Mouse (Mus musculus): ENCODE data around the gene Eif4e1b. TPM values are rescaled to one million over a fixed set of nuclear protein-coding genes. Genes with fewer than 3 reads are reported as not detected.

Eif4e1b gene
- polyA plus RNA-seq, 1 experiment from 2014 or later: not detected

- no peak overlapping the region for H3K9ac ChIP-seq (ENCODE audit: low read depth, low read length)
- no peaks in the 10 kb centered on the region for H3K36me3 ChIP-seq (ENCODE audit: control insufficient read depth, insufficient read depth)
- H3K9me3 ChIP-seq (replicated peaks; ENCODE audit: control insufficient read depth, low read length): no peaks in the 10 kb centered on the region
- 1% methylated on average over 43 of the region's 43 CpGs for WGBS (ENCODE audit: insufficient replicate concordance)
- H3K27me3 ChIP-seq (ENCODE audit: control insufficient read depth, insufficient read depth, low read depth, low read length): peaks cover 25% of the 10 kb centered on the region
- peak overlapping the region; percentile 45 for H3K4me3 ChIP-seq (ENCODE audit: low read depth, low read length)
- peaks cover 3% of the 10 kb centered on the region for H3K4me1 ChIP-seq (ENCODE audit: control insufficient read depth, low read depth, low read length)
- no peak overlapping the region for H3K27ac ChIP-seq (ENCODE audit: low read length)
- ATAC-seq (ENCODE audit: low read depth): peak; percentile 78
- peak overlapping the region; percentile 57 for H3K4me2 ChIP-seq (ENCODE audit: low read depth, low read length)
Measured at GRCm38 (mm10) chr13:54758045-54758755, 25.6 kb upstream of the Eif4e1b start.

- Histone ChIP-seq H3K36me3 (ENCODE audit: control insufficient read depth, insufficient read depth) (no peaks in the 10 kb centered on the region), H3K4me1 (ENCODE audit: control insufficient read depth, low read depth, low read length) (peaks cover 3% of the 10 kb centered on the region), H3K9ac (ENCODE audit: low read depth, low read length) (no peak overlapping the region), H3K9me3 (replicated peaks; ENCODE audit: control insufficient read depth, low read length) (no peaks in the 10 kb centered on the region), H3K27me3 (ENCODE audit: control insufficient read depth, insufficient read depth, low read depth, low read length) (peaks cover 30% of the 10 kb centered on the region), H3K27ac (ENCODE audit: low read length) (no peak overlapping the region), H3K4me2 (ENCODE audit: low read depth, low read length) (peak overlapping the region; percentile 57; the same call in 1 of the 2 replicates), H3K4me3 (ENCODE audit: low read depth, low read length) (no peak overlapping the region)
- ATAC-seq (ENCODE audit: low read depth): no peak
- 4% methylated on average over 29 of the region's 29 CpGs for WGBS (ENCODE audit: insufficient replicate concordance)
Measured at GRCm38 (mm10) chr13:54758756-54759470, 24.9 kb upstream of the Eif4e1b start.

GRCm38 (mm10) chr13:54759496-54759895, 24.3 kb upstream of the Eif4e1b start:
- ATAC-seq (ENCODE audit: low read depth): no peak

GRCm38 (mm10) chr13:54760164-54760795, 23.5 kb upstream of the Eif4e1b start:
- H3K4me3 ChIP-seq (ENCODE audit: low read depth, low read length): no peak overlapping the region
- WGBS (ENCODE audit: insufficient replicate concordance): 50% methylated on average over 8 of the region's 8 CpGs
- H3K36me3 ChIP-seq (ENCODE audit: control insufficient read depth, insufficient read depth): no peaks in the 10 kb centered on the region
- H3K9ac ChIP-seq (ENCODE audit: low read depth, low read length): no peak overlapping the region
- H3K9me3 ChIP-seq (replicated peaks; ENCODE audit: control insufficient read depth, low read length): no peaks in the 10 kb centered on the region
- peaks cover 3% of the 10 kb centered on the region for H3K4me1 ChIP-seq (ENCODE audit: control insufficient read depth, low read depth, low read length)
- H3K4me2 ChIP-seq (ENCODE audit: low read depth, low read length): no peak overlapping the region
- ATAC-seq (ENCODE audit: low read depth): no peak
- H3K27ac ChIP-seq (ENCODE audit: low read length): no peak overlapping the region
- H3K27me3 ChIP-seq (ENCODE audit: control insufficient read depth, insufficient read depth, low read depth, low read length): peaks cover 40% of the 10 kb centered on the region

More at GRCm38 (mm10) chr13:54759496-54759895, 24.3 kb upstream of the Eif4e1b start:
- 24% methylated on average over 7 of the region's 7 CpGs for WGBS (ENCODE audit: insufficient replicate concordance)
- Histone ChIP-seq H3K4me2 (ENCODE audit: low read depth, low read length) (no peak overlapping the region), H3K27me3 (ENCODE audit: control insufficient read depth, insufficient read depth, low read depth, low read length) (peaks cover 32% of the 10 kb centered on the region), H3K36me3 (ENCODE audit: control insufficient read depth, insufficient read depth) (no peaks in the 10 kb centered on the region), H3K9me3 (replicated peaks; ENCODE audit: control insufficient read depth, low read length) (no peaks in the 10 kb centered on the region), H3K27ac (ENCODE audit: low read length) (no peak overlapping the region), H3K4me1 (ENCODE audit: control insufficient read depth, low read depth, low read length) (peaks cover 3% of the 10 kb centered on the region), H3K4me3 (ENCODE audit: low read depth, low read length) (no peak overlapping the region), H3K9ac (ENCODE audit: low read depth, low read length) (no peak overlapping the region)

- Histone ChIP-seq H3K36me3 (ENCODE audit: control insufficient read depth, insufficient read depth) (no peaks in the 10 kb centered on the region), H3K27ac (ENCODE audit: low read length) (no peak overlapping the region), H3K4me1 (ENCODE audit: control insufficient read depth, low read depth, low read length) (peaks cover 3% of the 10 kb centered on the region), H3K4me3 (ENCODE audit: low read depth, low read length) (no peak overlapping the region), H3K9ac (ENCODE audit: low read depth, low read length) (no peak overlapping the region), H3K9me3 (replicated peaks; ENCODE audit: control insufficient read depth, low read length) (no peaks in the 10 kb centered on the region), H3K4me2 (ENCODE audit: low read depth, low read length) (no peak overlapping the region), H3K27me3 (ENCODE audit: control insufficient read depth, insufficient read depth, low read depth, low read length) (peaks cover 46% of the 10 kb centered on the region)
- ATAC-seq (ENCODE audit: low read depth): no peak
- 55% methylated on average over 7 of the region's 7 CpGs for WGBS (ENCODE audit: insufficient replicate concordance)
Measured at GRCm38 (mm10) chr13:54760906-54761305, 22.9 kb upstream of the Eif4e1b start.

GRCm38 (mm10) chr13:54765281-54766191, 18.3 kb upstream of the Eif4e1b start:
- H3K4me2 ChIP-seq (ENCODE audit: low read depth, low read length): peak overlapping the region; percentile 17; the same call in 1 of the 2 replicates
- H3K9ac ChIP-seq (ENCODE audit: low read depth, low read length): no peak overlapping the region
- ATAC-seq (ENCODE audit: low read depth): no peak
- H3K27me3 ChIP-seq (ENCODE audit: control insufficient read depth, insufficient read depth, low read depth, low read length): peaks cover 44% of the 10 kb centered on the region
- WGBS (ENCODE audit: insufficient replicate concordance): 4% methylated on average over 44 of the region's 44 CpGs
- no peaks in the 10 kb centered on the region for H3K9me3 ChIP-seq (replicated peaks; ENCODE audit: control insufficient read depth, low read length)
- no peaks in the 10 kb centered on the region; the same call in 1 of the 2 replicates for H3K4me1 ChIP-seq (ENCODE audit: control insufficient read depth, low read depth, low read length)
- no peak overlapping the region for H3K27ac ChIP-seq (ENCODE audit: low read length)
- H3K4me3 ChIP-seq (ENCODE audit: low read depth, low read length): peak overlapping the region; percentile 16
- H3K36me3 ChIP-seq (ENCODE audit: control insufficient read depth, insufficient read depth): no peaks in the 10 kb centered on the region

GRCm38 (mm10) chr13:54766192-54766768, 17.5 kb upstream of the Eif4e1b start, which contains the start of gene Sncb:
Sncb (minus strand) TSS chr13:54766595.
- Histone ChIP-seq H3K4me1 (ENCODE audit: control insufficient read depth, low read depth, low read length) (no peaks in the 10 kb centered on the region; the same call in 1 of the 2 replicates), H3K36me3 (ENCODE audit: control insufficient read depth, insufficient read depth) (no peaks in the 10 kb centered on the region), H3K27me3 (ENCODE audit: control insufficient read depth, insufficient read depth, low read depth, low read length) (peaks cover 42% of the 10 kb centered on the region), H3K9ac (ENCODE audit: low read depth, low read length) (no peak within 1 kb of the TSS), H3K4me3 (ENCODE audit: low read depth, low read length) (peak within 1 kb of the TSS; percentile 16), H3K4me2 (ENCODE audit: low read depth, low read length) (peak within 1 kb of the TSS; percentile 17; the same call in 1 of the 2 replicates), H3K9me3 (replicated peaks; ENCODE audit: control insufficient read depth, low read length) (no peaks in the 10 kb centered on the region), H3K27ac (ENCODE audit: low read length) (no peak within 1 kb of the TSS)
- 5% methylated on average over 35 of the region's 35 CpGs for WGBS (ENCODE audit: insufficient replicate concordance)
- ATAC-seq (ENCODE audit: low read depth): no peak

- Histone ChIP-seq H3K36me3 (ENCODE audit: control insufficient read depth, insufficient read depth) (no peaks in the 10 kb centered on the region), H3K27ac (ENCODE audit: low read length) (no peak overlapping the region), H3K9ac (ENCODE audit: low read depth, low read length) (no peak overlapping the region), H3K4me2 (ENCODE audit: low read depth, low read length) (no peak overlapping the region), H3K4me1 (ENCODE audit: control insufficient read depth, low read depth, low read length) (no peaks in the 10 kb centered on the region; the same call in 1 of the 2 replicates), H3K4me3 (ENCODE audit: low read depth, low read length) (no peak overlapping the region), H3K27me3 (ENCODE audit: control insufficient read depth, insufficient read depth, low read depth, low read length) (peaks cover 42% of the 10 kb centered on the region), H3K9me3 (replicated peaks; ENCODE audit: control insufficient read depth, low read length) (no peaks in the 10 kb centered on the region)
- no peak for ATAC-seq (ENCODE audit: low read depth)
- 67% methylated on average over 4 of the region's 4 CpGs for WGBS (ENCODE audit: insufficient replicate concordance)
Measured at GRCm38 (mm10) chr13:54767012-54767411, 16.8 kb upstream of the Eif4e1b start.
